Mouse (Mus musculus) ovary, postnatal 14 days (tissue): ENCODE results near the gene Vmn2r51.
"Not testable (repeated sequence)": the region's sequence is repeated elsewhere in the genome, so short reads cannot be mapped to it uniquely, and the experiment has no call there.

Experiments
- DNase-seq: peaks from one replicate; pipeline ENCODE4 v3.0.0; 2022; ENCODE audit warnings: low spot score

Vmn2r51 gene

DNA sequence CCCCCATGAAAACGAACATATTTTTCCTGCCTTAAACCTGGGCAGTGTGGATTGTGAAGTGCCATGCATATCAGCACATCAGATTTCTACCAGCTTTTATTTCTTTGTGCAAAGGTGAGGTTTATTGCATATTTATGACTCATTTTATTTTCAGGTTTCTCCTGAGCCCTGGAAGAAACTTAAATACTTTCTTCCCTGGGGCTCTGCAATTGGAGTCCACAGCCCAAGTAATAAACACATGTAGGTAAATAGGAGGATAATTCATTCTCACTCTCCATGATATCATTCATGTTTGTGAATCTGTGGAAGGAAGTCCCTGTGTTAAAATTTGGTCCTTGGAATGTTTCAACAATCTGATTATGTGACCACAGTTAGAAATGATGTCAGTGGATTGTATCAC, at the start of gene Vmn2r51:
Gene Vmn2r51, minus strand, starts transcription at position 101 of the 400 bp plus-strand sequence.
- DNase-seq = not testable (repeated sequence)

DNA sequence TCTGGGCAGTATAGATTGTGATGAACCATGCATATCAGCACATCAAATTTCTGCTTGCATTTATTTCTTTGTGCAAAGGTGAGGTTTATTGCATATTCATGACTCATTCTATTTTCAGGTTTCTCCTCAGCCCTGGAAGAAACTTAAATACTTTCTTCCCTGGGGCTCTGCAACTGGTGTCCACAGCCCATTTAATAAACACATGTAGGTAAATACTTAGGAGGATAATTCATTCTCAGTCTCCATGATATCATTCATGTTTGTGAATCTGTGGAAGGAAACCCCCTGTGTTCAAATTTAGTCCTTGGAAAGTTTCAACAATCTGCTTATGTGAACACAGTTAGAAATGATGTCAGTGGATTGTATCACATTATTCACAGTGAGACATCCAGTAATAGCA, 52.3 kb downstream of the Vmn2r51 start, which contains the start of gene Vmn2r50:
Gene Vmn2r50, minus strand, starts transcription at position 101 of the 400 bp plus-strand sequence.
- not testable (repeated sequence) for DNase-seq
